Mouse (Mus musculus): ENCODE results near the gene Cdcp1.

- no peak for TF ChIP-seq POLR2A (IDR thresholded peaks at IDR 0.05; ENCODE audit: insufficient read length, low read depth)
- no peak for TF ChIP-seq MYOG (IDR thresholded peaks at IDR 0.05; ENCODE audit: control insufficient read depth in 1 of 3, insufficient read depth in 1 of 3, insufficient read length in 2 of 3, low read depth in 2 of 3)
- no peak for TF ChIP-seq MYOD1 (IDR thresholded peaks at IDR 0.05; ENCODE audit: control insufficient read depth in 1 of 3, insufficient read length in 2 of 3, low read depth in 2 of 3)
- no peak for TF ChIP-seq USF1 (IDR thresholded peaks at IDR 0.05; ENCODE audit: low read depth)
- no peak for TF ChIP-seq E2F4 (IDR thresholded peaks at IDR 0.05; ENCODE audit: insufficient read depth)
- no peak for TF ChIP-seq TCF12 (IDR thresholded peaks at IDR 0.05; ENCODE audit: insufficient read depth, poor library complexity, severe bottlenecking)
- no peak for TF ChIP-seq SRF (IDR thresholded peaks at IDR 0.05; ENCODE audit: control insufficient read depth, insufficient read length, low read depth)
- no peak for TF ChIP-seq POLR2AphosphoS2 (IDR thresholded peaks at IDR 0.05; ENCODE audit: insufficient read length, low read depth)
- TF ChIP-seq MAX (IDR thresholded peaks at IDR 0.05; ENCODE audit: low read depth) = no peak
Measured at GRCm38 (mm10) chr9:123150241-123151020, 65.4 kb downstream of the Cdcp1 start, which contains the start of gene Clec3b.
